Mouse (Mus musculus) stomach, embryonic 16.5 days (tissue): ENCODE results near the gene Smtnl2. TPM values are rescaled to one million over a fixed set of nuclear protein-coding genes. Genes with fewer than 3 reads are reported as not detected.

Source experiments
- ATAC-seq: fragments of 200-750 bp; cut with Nextera tagmentation; 2 replicates; pipeline ENCODE4 v1.8.0; 2017; ENCODE audit warnings: moderate number of reproducible peaks, moderate TSS enrichment; ENCODE audit not compliant: insufficient read depth, low FRiP score
- H3K27ac ChIP-seq: fragments of 300-500 bp; sonication (generic); 2 replicates; pipeline ENCODE4 v1.5.1; 2014; ENCODE audit warnings: low read length
- H3K27me3 ChIP-seq: fragments of 300-500 bp; sonication (generic); 2 replicates; pipeline ENCODE4 v1.6.1; 2014; ENCODE audit warnings: low read length, control low read depth, mixed read lengths; ENCODE audit not compliant: control insufficient read depth, insufficient read depth
- H3K36me3 ChIP-seq: fragments of 300-500 bp; sonication (generic); 2 replicates; pipeline ENCODE4 v1.6.1; 2014; ENCODE audit warnings: low read length; ENCODE audit not compliant: control insufficient read depth, insufficient read depth
- H3K4me1 ChIP-seq: fragments of 300-500 bp; sonication (generic); 2 replicates; pipeline ENCODE4 v1.6.1; 2014; ENCODE audit warnings: low read length, control low read depth, mixed read lengths; ENCODE audit not compliant: control insufficient read depth, insufficient read depth
- H3K4me2 ChIP-seq: fragments of 300-500 bp; sonication (generic); 2 replicates; pipeline ENCODE4 v1.6.1; 2014; ENCODE audit warnings: low read depth, low read length, mixed read lengths
- H3K4me3 ChIP-seq: fragments of 300-500 bp; sonication (generic); replicated peaks from 2 replicates; pipeline ENCODE4 v1.5.1; 2014; ENCODE audit warnings: mild to moderate bottlenecking, low read length
- H3K9ac ChIP-seq: fragments of 300-500 bp; sonication (generic); 2 replicates; pipeline ENCODE4 v1.6.1; 2014; ENCODE audit warnings: low read length
- H3K9me3 ChIP-seq: fragments of 300-500 bp; sonication (generic); replicated peaks from 2 replicates; pipeline ENCODE4 v1.6.1; 2016; ENCODE audit warnings: low read length, control low read depth; ENCODE audit not compliant: control insufficient read depth
- WGBS: fragments of 180-500 bp; shearing (Covaris S2); extraction: QIAGEN DNeasy Blood & Tissue Kit; methylation state at CpG from one replicate; pipeline ENCODE4 v1.1.7; 2014; 5-methylcytosine and 5-hydroxymethylcytosine counted together
- polyA plus RNA-seq: library from polyadenylated mRNA; unstranded; fragments of >200 nt; fragmentation: Nextera tagmentation; extraction: Ambion mirVana; gene quantifications from 2 replicates; pipeline ENCODE4 v1.2.1, GENCODE M21; 2015

Smtnl2 gene
- 44.0 and 46.2 TPM in 2 replicates for polyA plus RNA-seq

GRCm38 (mm10) chr11:72411093-72411921, at the start of gene Smtnl2:
Smtnl2 (minus strand) TSS chr11:72411713.
- H3K9me3 ChIP-seq, result no peaks in the 10 kb centered on the region
- H3K4me1 ChIP-seq, result peaks cover 49% of the 10 kb centered on the region
- H3K27ac ChIP-seq, result peak within 1 kb of the TSS; percentile 87
- no peaks in the 10 kb centered on the region for H3K36me3 ChIP-seq
- peak within 1 kb of the TSS; percentile 95 for H3K4me2 ChIP-seq
- peak within 1 kb of the TSS; percentile 82 for H3K4me3 ChIP-seq
- H3K27me3 ChIP-seq, result no peaks in the 10 kb centered on the region
- peak; percentile 95 for ATAC-seq
- WGBS, result under 1% methylated on average over 85 of the region's 86 CpGs
- peak within 1 kb of the TSS; percentile 84 for H3K9ac ChIP-seq

DNA sequence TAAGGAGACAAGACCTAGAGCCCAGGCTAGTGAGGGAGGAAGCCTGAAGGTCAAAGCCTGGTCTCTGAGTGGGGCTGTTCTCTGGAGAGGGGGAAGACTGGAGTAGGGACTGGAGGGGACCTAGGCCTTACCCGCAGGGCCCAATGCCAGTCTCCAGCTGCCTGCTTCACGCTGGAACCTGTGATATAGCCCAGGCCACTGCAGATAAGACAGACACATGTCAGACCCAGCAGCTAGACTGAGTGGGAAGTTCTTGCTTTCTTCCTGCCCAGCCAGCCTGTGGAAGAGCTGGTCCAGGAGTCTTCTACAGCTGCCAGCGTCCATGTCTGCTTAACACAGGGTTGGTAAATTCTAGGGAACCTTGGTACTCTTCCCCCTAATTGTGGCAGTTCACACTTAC, 47.0 kb upstream of the Smtnl2 start:
- no peak overlapping the region for H3K4me2 ChIP-seq
- H3K4me1 ChIP-seq, result peaks cover 12% of the 10 kb centered on the region; the same call in 1 of the 2 replicates
- H3K36me3 ChIP-seq, result no peaks in the 10 kb centered on the region
- no peak overlapping the region for H3K4me3 ChIP-seq
- H3K27ac ChIP-seq, result peak overlapping the region; percentile 45; the same call in 1 of the 2 replicates
- H3K9ac ChIP-seq, result 0 out of 2 replicates have a peak overlapping the region, but pooled peaks have one; percentile 29
- ATAC-seq, result no peak
- 51% methylated on average over 3 of the region's 3 CpGs for WGBS
- no peaks in the 10 kb centered on the region for H3K27me3 ChIP-seq
- no peaks in the 10 kb centered on the region for H3K9me3 ChIP-seq

- H3K9ac ChIP-seq, result 0 out of 2 replicates have a peak overlapping the region, but pooled peaks have one; percentile 29
- H3K4me2 ChIP-seq, result no peak overlapping the region
- H3K27ac ChIP-seq, result peak overlapping the region; percentile 45; the same call in 1 of the 2 replicates
- ATAC-seq, result peak; percentile 69
- 56% methylated on average over 12 of the region's 12 CpGs for WGBS
- H3K4me1 ChIP-seq, result peaks cover 12% of the 10 kb centered on the region; the same call in 1 of the 2 replicates
- H3K9me3 ChIP-seq, result no peaks in the 10 kb centered on the region
- H3K4me3 ChIP-seq, result no peak overlapping the region
- no peaks in the 10 kb centered on the region for H3K36me3 ChIP-seq
- no peaks in the 10 kb centered on the region for H3K27me3 ChIP-seq
Measured at GRCm38 (mm10) chr11:72457995-72458496, 46.5 kb upstream of the Smtnl2 start.

- ATAC-seq, result peak; percentile 51; the same call in 1 of the 2 replicates
- H3K27me3 ChIP-seq, result no peaks in the 10 kb centered on the region
- 0 out of 2 replicates have a peak, but pooled peaks cover 8% of the 10 kb centered on the region for H3K36me3 ChIP-seq
- WGBS, result 58% methylated on average over 5 of the region's 5 CpGs
- no peak overlapping the region for H3K4me3 ChIP-seq
- no peak overlapping the region for H3K27ac ChIP-seq
- H3K9ac ChIP-seq, result peak overlapping the region; percentile 44; the same call in 1 of the 2 replicates
- no peaks in the 10 kb centered on the region for H3K9me3 ChIP-seq
- H3K4me2 ChIP-seq, result no peak overlapping the region
- H3K4me1 ChIP-seq, result peaks cover 12% of the 10 kb centered on the region; the same call in 1 of the 2 replicates
Measured at GRCm38 (mm10) chr11:72455694-72456093, 44.2 kb upstream of the Smtnl2 start.

DNA sequence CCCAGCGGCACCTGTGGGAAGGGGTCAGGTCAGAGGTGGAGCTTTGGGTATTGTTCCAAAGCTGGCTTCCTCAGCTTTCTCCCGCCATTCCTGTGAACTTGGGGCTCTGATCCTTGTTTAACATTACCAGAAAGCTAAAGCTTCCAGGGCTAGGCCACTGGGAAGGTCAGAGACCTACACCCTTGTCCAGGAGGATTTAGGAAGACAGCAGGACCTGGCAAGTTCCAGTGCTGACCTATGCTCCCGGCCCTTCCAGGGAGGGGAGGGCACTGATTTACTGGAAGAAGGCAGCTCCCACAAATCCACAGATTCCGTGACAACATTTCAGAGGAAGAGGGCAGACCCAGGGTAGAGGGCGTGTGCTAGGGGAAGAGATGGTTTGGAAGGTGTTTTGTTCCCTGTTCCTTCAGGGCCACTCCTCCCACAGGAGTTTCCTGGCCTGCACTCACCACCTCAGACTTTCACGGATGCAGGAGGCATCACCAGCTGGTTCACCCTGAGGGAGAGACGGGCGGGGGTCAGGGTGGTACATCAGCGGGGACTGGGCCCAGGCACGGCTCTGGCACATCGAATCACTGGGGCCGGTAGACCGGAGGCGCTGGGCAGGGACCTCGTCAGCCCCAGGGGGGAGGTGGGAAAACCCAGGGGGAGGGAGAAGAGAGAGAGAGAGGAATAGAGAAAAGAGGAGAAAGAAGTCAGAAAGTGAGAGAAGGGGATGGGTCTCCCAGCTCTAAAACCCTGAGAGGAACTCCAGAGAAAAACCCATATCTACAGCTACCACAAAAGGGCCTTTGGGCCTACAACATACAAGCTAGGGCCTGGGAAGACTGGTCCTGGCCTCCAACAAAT, 41.8 kb upstream of the Smtnl2 start:
- H3K9me3 ChIP-seq, result no peaks in the 10 kb centered on the region
- H3K27me3 ChIP-seq, result no peaks in the 10 kb centered on the region
- no peak overlapping the region for H3K4me3 ChIP-seq
- 58% methylated on average over 15 of the region's 15 CpGs for WGBS
- H3K27ac ChIP-seq, result no peak overlapping the region
- peaks cover 23% of the 10 kb centered on the region for H3K36me3 ChIP-seq
- ATAC-seq, result no peak
- H3K9ac ChIP-seq, result no peak overlapping the region
- H3K4me2 ChIP-seq, result no peak overlapping the region
- H3K4me1 ChIP-seq, result peaks cover 12% of the 10 kb centered on the region; the same call in 1 of the 2 replicates

DNA sequence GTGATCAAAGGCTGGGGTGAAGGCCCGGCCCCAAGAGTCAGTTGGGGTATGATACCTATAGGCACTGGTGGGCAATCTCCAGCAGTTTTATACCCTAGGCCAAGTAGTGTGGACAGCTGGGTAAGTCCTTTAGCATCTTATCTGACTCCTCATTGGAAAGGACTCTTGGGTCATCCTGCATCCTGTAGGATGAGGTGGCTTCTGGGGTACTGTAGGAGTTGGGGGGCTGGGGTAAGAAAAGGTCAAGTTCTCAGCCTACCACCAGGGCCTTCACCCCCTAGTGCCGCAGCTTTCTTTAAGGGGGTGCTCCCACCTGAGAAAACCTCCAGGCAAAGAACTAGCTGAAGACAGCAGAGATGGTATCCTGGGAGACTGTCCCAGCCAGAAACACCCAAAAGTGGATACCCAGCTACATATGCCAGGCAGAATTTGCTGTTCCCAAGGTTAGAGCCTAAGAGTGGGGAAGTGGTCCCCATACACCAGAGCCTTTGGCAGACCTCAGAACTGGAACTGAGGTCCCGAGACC, 40.7 kb upstream of the Smtnl2 start:
- 75% methylated on average over 3 of the region's 3 CpGs for WGBS
- no peak overlapping the region for H3K4me3 ChIP-seq
- H3K36me3 ChIP-seq, result peaks cover 34% of the 10 kb centered on the region
- H3K9me3 ChIP-seq, result no peaks in the 10 kb centered on the region
- H3K9ac ChIP-seq, result no peak overlapping the region
- no peak overlapping the region for H3K27ac ChIP-seq
- peaks cover 9% of the 10 kb centered on the region; the same call in 1 of the 2 replicates for H3K4me1 ChIP-seq
- no peaks in the 10 kb centered on the region for H3K27me3 ChIP-seq
- ATAC-seq, result no peak
- no peak overlapping the region for H3K4me2 ChIP-seq

DNA sequence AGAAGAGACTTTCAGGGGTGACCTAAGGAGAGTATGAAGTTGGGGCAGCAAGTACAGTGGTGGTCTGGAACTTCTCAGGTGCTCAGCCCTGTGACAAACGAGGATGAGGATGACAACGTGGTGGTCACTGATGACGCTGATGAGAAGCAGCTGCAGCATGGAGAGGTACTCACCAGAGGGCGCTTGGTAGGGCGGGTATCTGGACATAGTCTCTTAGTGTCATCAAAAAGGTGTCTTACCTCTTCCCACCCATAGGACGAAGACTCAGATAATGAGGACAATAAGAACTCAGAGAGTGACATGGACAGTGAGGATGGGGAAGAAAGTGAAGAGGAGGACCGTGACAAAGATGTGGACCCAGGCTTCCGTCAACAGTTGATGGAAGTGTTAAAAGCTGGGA, 36.0 kb upstream of the Smtnl2 start:
- no peak overlapping the region for H3K9ac ChIP-seq
- no peak for ATAC-seq
- H3K4me3 ChIP-seq, result no peak overlapping the region
- H3K4me1 ChIP-seq, result peaks cover under 1% of the 10 kb centered on the region; the same call in 1 of the 2 replicates
- H3K27me3 ChIP-seq, result no peaks in the 10 kb centered on the region
- WGBS, result 83% methylated on average over 8 of the region's 8 CpGs
- peaks cover 69% of the 10 kb centered on the region for H3K36me3 ChIP-seq
- H3K9me3 ChIP-seq, result no peaks in the 10 kb centered on the region
- no peak overlapping the region for H3K27ac ChIP-seq
- H3K4me2 ChIP-seq, result no peak overlapping the region

GRCm38 (mm10) chr11:72446311-72447105, 35.0 kb upstream of the Smtnl2 start:
- Histone ChIP-seq H3K27ac (no peak overlapping the region), H3K4me3 (no peak overlapping the region), H3K9ac (no peak overlapping the region), H3K36me3 (peaks cover 73% of the 10 kb centered on the region), H3K4me2 (no peak overlapping the region), H3K27me3 (no peaks in the 10 kb centered on the region), H3K4me1 (peaks cover 8% of the 10 kb centered on the region), H3K9me3 (no peaks in the 10 kb centered on the region)
- ATAC-seq, result no peak
- 83% methylated on average over 6 of the region's 6 CpGs for WGBS
